Mouse (Mus musculus) forebrain, embryonic 16.5 days (tissue): ENCODE measurements around the gene Slpi. TPM values are rescaled to one million over a fixed set of nuclear protein-coding genes. Genes with fewer than 3 reads are reported as not detected.

Experiments
- ATAC-seq: fragments of 200-750 bp; cut with Nextera tagmentation; 2 replicates; pipeline ENCODE4 v1.8.0; 2017; ENCODE audit warnings: mild to moderate bottlenecking, moderate library complexity
- H3K27ac ChIP-seq: fragments of 300-500 bp; sonication (generic); 2 replicates; pipeline ENCODE4 v1.5.1; 2014; ENCODE audit warnings: low read length, control low read depth
- H3K27me3 ChIP-seq: fragments of 300-500 bp; sonication (generic); replicated peaks from 2 replicates; pipeline ENCODE4 v1.6.1; 2014; ENCODE audit warnings: low read length; ENCODE audit not compliant: control insufficient read depth, insufficient read depth
- H3K36me3 ChIP-seq: fragments of 300-500 bp; sonication (generic); 2 replicates; pipeline ENCODE4 v1.6.1; 2014; ENCODE audit not compliant: control insufficient read depth, insufficient read depth
- H3K4me1 ChIP-seq: fragments of 300-500 bp; sonication (generic); replicated peaks from 2 replicates; pipeline ENCODE4 v1.6.1; 2014; ENCODE audit warnings: low read length; ENCODE audit not compliant: control insufficient read depth, insufficient read depth
- H3K4me2 ChIP-seq: fragments of 300-500 bp; sonication (generic); 2 replicates; pipeline ENCODE4 v1.6.1; 2014; ENCODE audit warnings: mild to moderate bottlenecking, low read length, control low read depth
- H3K4me3 ChIP-seq: fragments of 300-500 bp; sonication (generic); replicated peaks from 2 replicates; pipeline ENCODE4 v1.5.1; 2014; ENCODE audit warnings: mild to moderate bottlenecking, low read length, control low read depth
- H3K9ac ChIP-seq: fragments of 300-500 bp; sonication (generic); replicated peaks from 2 replicates; pipeline ENCODE4 v1.6.1; 2014; ENCODE audit warnings: low read depth, low read length, control low read depth
- H3K9me3 ChIP-seq: fragments of 300-500 bp; sonication (generic); 2 replicates; pipeline ENCODE4 v1.6.1; 2016; ENCODE audit warnings: low read length; ENCODE audit not compliant: control insufficient read depth
- WGBS: fragments of 180-500 bp; shearing (Covaris S2); extraction: QIAGEN DNeasy Blood & Tissue Kit; methylation state at CpG from one replicate; pipeline ENCODE4 v1.1.7; 2014; 5-methylcytosine and 5-hydroxymethylcytosine counted together
- polyA plus RNA-seq: library from polyadenylated mRNA; unstranded; fragments of >200 nt; fragmentation: Nextera tagmentation; extraction: Ambion mirVana; gene quantifications from 2 replicates; pipeline ENCODE4 v1.2.1, GENCODE M21; 2015

Slpi gene
- not detected in 2 replicates for polyA plus RNA-seq

DNA sequence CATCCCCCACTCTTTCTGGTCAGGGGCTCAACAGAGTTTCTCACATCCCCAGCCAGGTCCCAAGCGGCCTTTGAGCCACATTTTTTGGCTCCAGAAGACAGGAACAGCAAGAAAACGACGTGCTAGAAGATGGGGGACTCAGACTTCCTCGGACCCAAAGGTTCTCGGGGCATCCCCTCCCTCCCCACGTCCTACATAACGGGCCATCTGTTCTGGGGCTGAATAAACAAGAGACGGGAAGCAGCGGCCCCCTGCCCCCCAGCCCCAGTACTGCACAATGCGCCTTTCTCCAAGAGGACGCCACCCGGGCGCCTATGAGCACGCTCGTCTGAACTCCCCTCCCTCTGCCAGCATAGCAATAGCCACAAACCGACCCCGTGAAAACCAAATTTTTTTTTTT is at the start of gene Slpi:
Gene Slpi, minus strand, starts transcription at position 76 of the 400 bp plus-strand sequence.
- H3K9ac ChIP-seq = peak within 1 kb of the TSS; percentile 65
- H3K4me3 ChIP-seq = peak within 1 kb of the TSS; percentile 60
- peak; percentile 66 for ATAC-seq
- H3K4me1 ChIP-seq = peaks cover 8% of the 10 kb centered on the region
- H3K27ac ChIP-seq = no peak within 1 kb of the TSS
- under 1% methylated on average over 17 of the region's 17 CpGs for WGBS
- peak within 1 kb of the TSS; percentile 74 for H3K4me2 ChIP-seq
- peaks cover 4% of the 10 kb centered on the region for H3K27me3 ChIP-seq
- no peaks in the 10 kb centered on the region for H3K9me3 ChIP-seq
- no peaks in the 10 kb centered on the region for H3K36me3 ChIP-seq

- no peaks in the 10 kb centered on the region for H3K36me3 ChIP-seq
- ATAC-seq = no peak
- no peaks in the 10 kb centered on the region for H3K9me3 ChIP-seq
- H3K9ac ChIP-seq = no peak overlapping the region
- H3K4me2 ChIP-seq = no peak overlapping the region
- no peak overlapping the region for H3K4me3 ChIP-seq
- H3K27me3 ChIP-seq = peaks cover 4% of the 10 kb centered on the region; the same call in 1 of the 2 replicates
- H3K4me1 ChIP-seq = peaks cover 11% of the 10 kb centered on the region
- H3K27ac ChIP-seq = no peak overlapping the region
- 67% methylated on average over 8 of the region's 8 CpGs for WGBS
Observed at GRCm38 (mm10) chr2:164438257-164438656, 49.4 kb upstream of the Slpi start.

DNA sequence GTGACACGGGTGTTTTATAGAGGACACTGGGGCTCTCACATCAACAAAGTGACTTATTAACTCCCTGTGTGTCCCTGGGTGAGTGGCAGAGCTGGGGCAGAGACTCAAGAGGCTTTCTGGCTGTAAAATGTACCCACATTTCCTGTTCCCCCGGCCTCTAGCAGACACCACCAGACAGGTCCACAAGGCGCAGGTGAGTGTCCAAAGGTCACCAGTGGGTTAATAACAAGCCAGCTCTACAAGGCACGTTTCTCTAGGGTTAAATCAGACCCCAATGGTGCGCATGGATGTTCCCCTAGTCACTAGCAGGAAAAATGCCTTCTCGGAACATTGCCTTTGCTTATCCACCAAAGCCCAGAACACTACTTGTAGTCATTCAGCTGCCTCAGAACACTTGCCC is 48.8 kb upstream of the Slpi start:
- WGBS = 87% methylated on average over 6 of the region's 6 CpGs
- Histone ChIP-seq H3K4me1 (peaks cover 8% of the 10 kb centered on the region), H3K4me2 (no peak overlapping the region), H3K27ac (no peak overlapping the region), H3K36me3 (no peaks in the 10 kb centered on the region), H3K27me3 (peaks cover 4% of the 10 kb centered on the region; the same call in 1 of the 2 replicates), H3K9ac (no peak overlapping the region), H3K9me3 (no peaks in the 10 kb centered on the region), H3K4me3 (no peak overlapping the region)
- no peak for ATAC-seq

- 68% methylated on average over 3 of the region's 3 CpGs for WGBS
- H3K9me3 ChIP-seq = no peaks in the 10 kb centered on the region
- ATAC-seq = no peak
- H3K4me1 ChIP-seq = peaks cover under 1% of the 10 kb centered on the region; the same call in 1 of the 2 replicates
- no peak overlapping the region for H3K4me3 ChIP-seq
- no peak overlapping the region for H3K27ac ChIP-seq
- H3K9ac ChIP-seq = no peak overlapping the region
- peaks cover under 1% of the 10 kb centered on the region; the same call in 1 of the 2 replicates for H3K27me3 ChIP-seq
- H3K36me3 ChIP-seq = no peaks in the 10 kb centered on the region
- no peak overlapping the region for H3K4me2 ChIP-seq
Observed at GRCm38 (mm10) chr2:164436961-164437360, 48.1 kb upstream of the Slpi start.

GRCm38 (mm10) chr2:164436215-164436913 is 47.5 kb upstream of the Slpi start:
- Histone ChIP-seq H3K4me2 (no peak overlapping the region), H3K27me3 (no peaks in the 10 kb centered on the region), H3K36me3 (no peaks in the 10 kb centered on the region), H3K4me3 (no peak overlapping the region), H3K27ac (no peak overlapping the region), H3K9ac (no peak overlapping the region), H3K9me3 (no peaks in the 10 kb centered on the region), H3K4me1 (no peaks in the 10 kb centered on the region)
- 22% methylated on average over 8 of the region's 8 CpGs for WGBS
- no peak for ATAC-seq

DNA sequence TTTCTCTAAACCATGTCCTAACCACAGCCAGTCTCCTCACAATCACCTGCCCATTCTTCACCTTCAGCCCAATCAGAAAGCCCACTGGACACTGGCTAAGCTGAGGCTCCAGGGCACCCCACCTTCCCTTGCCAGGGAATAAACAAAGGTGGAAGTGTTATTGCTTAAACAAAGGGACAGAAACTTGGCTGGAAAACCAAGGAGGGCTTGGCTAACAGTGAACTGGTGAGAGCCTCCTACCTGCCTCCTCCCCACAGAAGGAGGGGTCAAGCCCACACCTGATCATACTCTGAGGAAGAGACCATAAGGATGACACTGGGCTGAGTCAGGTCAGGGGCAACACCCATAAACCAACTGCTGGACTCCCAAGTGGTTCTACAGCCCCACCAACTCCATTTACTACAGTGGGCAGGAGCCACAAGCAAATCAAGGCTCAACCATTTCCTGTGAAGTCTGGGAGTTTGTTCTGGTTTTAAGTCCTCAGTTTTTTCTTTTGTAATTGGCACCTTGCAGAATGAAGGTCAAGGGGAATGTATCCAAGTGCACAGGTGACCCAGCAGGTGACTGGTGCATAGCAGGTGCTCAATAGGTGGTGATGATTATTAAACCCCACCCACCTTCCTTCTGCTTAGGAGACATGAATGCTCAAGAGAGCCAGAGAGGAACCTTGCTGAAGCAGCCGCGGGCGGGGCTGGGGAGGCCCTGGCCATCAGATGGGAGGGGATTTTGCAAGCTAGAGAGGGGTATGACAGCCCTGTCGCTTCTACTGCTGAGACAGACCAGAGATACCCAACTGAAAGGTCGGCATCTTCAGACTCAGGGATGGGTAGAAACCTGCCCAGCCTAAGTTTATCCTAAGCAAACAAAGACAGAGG is 46.6 kb upstream of the Slpi start:
- Histone ChIP-seq H3K4me2 (no peak overlapping the region), H3K27ac (no peak overlapping the region), H3K9me3 (no peaks in the 10 kb centered on the region), H3K4me3 (no peak overlapping the region), H3K36me3 (no peaks in the 10 kb centered on the region), H3K27me3 (no peaks in the 10 kb centered on the region), H3K9ac (no peak overlapping the region), H3K4me1 (no peaks in the 10 kb centered on the region)
- 67% methylated on average over 5 of the region's 5 CpGs for WGBS
- no peak for ATAC-seq

- 87% methylated on average over 3 of the region's 3 CpGs for WGBS
- Histone ChIP-seq H3K27ac (no peak overlapping the region), H3K4me2 (no peak overlapping the region), H3K27me3 (no peaks in the 10 kb centered on the region), H3K36me3 (no peaks in the 10 kb centered on the region), H3K9ac (no peak overlapping the region), H3K4me1 (no peaks in the 10 kb centered on the region), H3K9me3 (no peaks in the 10 kb centered on the region), H3K4me3 (no peak overlapping the region)
- no peak for ATAC-seq
Observed at GRCm38 (mm10) chr2:164434681-164435080, 45.8 kb upstream of the Slpi start.

DNA sequence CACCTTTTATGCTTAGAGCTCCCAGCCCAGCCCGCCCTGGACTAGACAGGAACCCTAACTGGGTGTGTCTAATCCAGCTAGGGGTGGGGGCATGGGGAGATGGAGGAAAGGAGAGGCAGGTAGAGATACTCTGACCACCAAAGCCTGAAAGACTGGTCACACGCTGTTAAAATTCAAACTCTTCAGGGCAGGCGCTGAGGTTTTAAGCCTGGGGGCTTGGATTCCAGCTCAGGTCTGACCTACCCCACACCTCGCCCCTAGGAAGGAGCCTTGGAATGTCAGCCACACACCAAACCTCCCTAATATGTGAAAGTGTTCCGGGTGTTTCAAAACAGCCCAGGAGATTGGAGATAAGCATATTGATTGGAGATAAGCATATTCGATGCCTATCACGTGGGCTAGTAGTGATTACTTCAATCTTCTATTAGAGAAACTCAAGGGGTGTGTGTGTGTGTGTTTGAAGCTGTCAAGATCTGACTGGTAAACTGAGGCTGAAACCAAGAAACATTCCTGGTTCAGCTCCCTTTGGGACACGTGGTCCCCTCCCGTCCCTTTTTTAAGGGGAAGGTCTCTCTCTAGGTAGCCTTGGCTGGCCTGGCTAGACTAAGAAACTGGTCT is 44.5 kb upstream of the Slpi start:
- H3K27ac ChIP-seq = no peak overlapping the region
- ATAC-seq = no peak
- 87% methylated on average over 9 of the region's 9 CpGs for WGBS
- no peaks in the 10 kb centered on the region for H3K4me1 ChIP-seq
- H3K4me3 ChIP-seq = no peak overlapping the region
- no peaks in the 10 kb centered on the region for H3K9me3 ChIP-seq
- no peaks in the 10 kb centered on the region for H3K36me3 ChIP-seq
- no peaks in the 10 kb centered on the region for H3K27me3 ChIP-seq
- no peak overlapping the region for H3K4me2 ChIP-seq
- no peak overlapping the region for H3K9ac ChIP-seq

GRCm38 (mm10) chr2:164432541-164433191 is 43.8 kb upstream of the Slpi start:
- Histone ChIP-seq H3K36me3 (no peaks in the 10 kb centered on the region), H3K4me3 (no peak overlapping the region), H3K9ac (no peak overlapping the region), H3K27me3 (no peaks in the 10 kb centered on the region), H3K27ac (no peak overlapping the region), H3K4me1 (no peaks in the 10 kb centered on the region), H3K4me2 (no peak overlapping the region), H3K9me3 (no peaks in the 10 kb centered on the region)
- no peak for ATAC-seq
- 39% methylated on average over 22 of the region's 22 CpGs for WGBS
